Comparison of ENCODE assay signal across 8 mouse cellular contexts in the genomic region with DNA sequence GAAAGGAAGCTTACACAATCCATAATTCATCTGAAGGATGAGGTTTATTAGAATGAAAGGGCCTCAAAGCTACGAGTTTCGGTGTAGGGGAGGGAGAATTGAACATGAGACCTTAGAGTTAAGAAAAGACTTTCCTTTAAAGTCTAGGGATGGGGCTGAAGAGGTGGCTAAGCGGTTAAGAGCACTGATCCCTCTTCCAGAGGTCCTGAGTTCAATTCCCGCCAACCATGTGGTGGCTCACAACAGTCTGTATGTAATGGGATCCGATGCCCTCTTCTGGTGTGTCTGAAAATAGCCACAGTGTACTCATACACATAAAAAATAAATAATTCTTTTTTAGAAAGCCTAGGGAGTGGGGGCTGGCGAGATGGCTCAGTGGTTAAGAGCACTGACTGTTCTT. TPM values are rescaled to one million over a fixed set of nuclear protein-coding genes. Genes with fewer than 3 reads are reported as not detected.
A peak's percentile ranks its signal among the peaks of the same experiment; 100 is the strongest.
DNase-seq lines count a peak whose midpoint lies in the region; ATAC-seq lines count a peak whose summit lies in the region.

No protein-coding gene starts in this region.

- H3K4me1 ChIP-seq in hindbrain, embryonic 10.5 days (replicated peaks), result peaks cover 35% of the 10 kb centered on the region
- H3K4me1 ChIP-seq in midbrain, embryonic 12.5 days, result peaks cover 9% of the 10 kb centered on the region

- H3K27ac ChIP-seq in hindbrain, embryonic 10.5 days, result peak overlapping the region; percentile 97
- H3K27ac ChIP-seq in midbrain, embryonic 12.5 days (replicated peaks), result peak overlapping the region; percentile 94

- peak; percentile 32 for DNase-seq in retina, embryonic 14.5 days (ENCODE audit: low spot score)
- no peak for DNase-seq in retina, postnatal 1 day
- peak; percentile 69 for DNase-seq in cerebellum, adult 9-10 months
- no peak for DNase-seq in hindbrain, embryonic 10.5 days (ENCODE audit: low spot score)
- no peak for DNase-seq in right cerebral cortex, postnatal 14 days
- no peak for DNase-seq in adrenal gland, adult 8-10 months
- DNase-seq in kidney, adult 9 months, result no peak

- H3K4me2 ChIP-seq in midbrain, embryonic 12.5 days (replicated peaks), result peak overlapping the region; percentile 79

- peak overlapping the region; percentile 80; the same call in 1 of the 2 replicates for H3K9ac ChIP-seq in midbrain, embryonic 12.5 days (replicated peaks)

- 52% methylated on average over 6 of the region's 6 CpGs for WGBS in hindbrain, embryonic 10.5 days
- WGBS in midbrain, embryonic 12.5 days, result 49% methylated on average over 6 of the region's 6 CpGs

- no peaks in the 10 kb centered on the region for H3K27me3 ChIP-seq in hindbrain, embryonic 10.5 days (ENCODE audit: insufficient read depth, poor library complexity, severe bottlenecking)
- 0 out of 2 replicates have a peak, but pooled peaks cover 10% of the 10 kb centered on the region for H3K27me3 ChIP-seq in midbrain, embryonic 12.5 days

- H3K4me3 ChIP-seq in hindbrain, embryonic 10.5 days, result peak overlapping the region; percentile 83
- peak overlapping the region; percentile 67 for H3K4me3 ChIP-seq in midbrain, embryonic 12.5 days

- H3K36me3 ChIP-seq in hindbrain, embryonic 10.5 days, result peaks cover 30% of the 10 kb centered on the region
- H3K36me3 ChIP-seq in midbrain, embryonic 12.5 days, result peaks cover 27% of the 10 kb centered on the region

- no peaks in the 10 kb centered on the region for H3K9me3 ChIP-seq in hindbrain, embryonic 10.5 days
- H3K9me3 ChIP-seq in midbrain, embryonic 12.5 days, result no peaks in the 10 kb centered on the region

- no peak for ATAC-seq in midbrain, embryonic 12.5 days (ENCODE audit: low FRiP score, low read depth)

RNA-seq across cellular contexts. Expression of gene Chkb, which starts 0.6 kb away (rescaled TPM):
- 50.9 and 64.1 TPM in 2 replicates for polyA plus RNA-seq in hindbrain, embryonic 10.5 days (2016; fragmentation: Nextera tagmentation; extraction: Ambion mirVana)
- 67.5 and 68.0 TPM in 2 replicates for polyA plus RNA-seq in midbrain, embryonic 12.5 days (2016; fragmentation: Nextera tagmentation; extraction: Ambion mirVana)
- 10 to 100 TPM; 47.0 to 76.2 (median 66.7) TPM for total RNA-seq in adrenal gland, adult 8-10 months (2022)

RNA-seq across cellular contexts. Expression of gene Gm44502, which starts 0.8 kb away (rescaled TPM):
- not detected in 2 replicates for polyA plus RNA-seq in hindbrain, embryonic 10.5 days (2016; fragmentation: Nextera tagmentation; extraction: Ambion mirVana)
- not detected in 2 replicates for polyA plus RNA-seq in midbrain, embryonic 12.5 days (2016; fragmentation: Nextera tagmentation; extraction: Ambion mirVana)
- total RNA-seq in adrenal gland, adult 8-10 months (2022), result 1 to 10 TPM in 2 of 4 experiments, not detected in 2; 1.2 to 1.5 TPM

RNA-seq across cellular contexts. Expression of gene C730034F03Rik, which starts 1.0 kb away (rescaled TPM):
- 3.8 and 6.5 TPM in 2 replicates for polyA plus RNA-seq in hindbrain, embryonic 10.5 days (2016; fragmentation: Nextera tagmentation; extraction: Ambion mirVana)
- polyA plus RNA-seq in midbrain, embryonic 12.5 days (2016; fragmentation: Nextera tagmentation; extraction: Ambion mirVana), result 5.7 and 7.0 TPM in 2 replicates
- 1 to 10 TPM; 1.1 to 2.3 (median 1.9) TPM for total RNA-seq in adrenal gland, adult 8-10 months (2022)

RNA-seq across cellular contexts. Expression of gene Cpt1b, which starts 4.7 kb away (rescaled TPM):
- 0.82 and 1.5 TPM in 2 replicates for polyA plus RNA-seq in hindbrain, embryonic 10.5 days (2016; fragmentation: Nextera tagmentation; extraction: Ambion mirVana)
- 0.90 and 1.1 TPM in 2 replicates for polyA plus RNA-seq in midbrain, embryonic 12.5 days (2016; fragmentation: Nextera tagmentation; extraction: Ambion mirVana)
- 10 to 100 TPM in 3 of 4 experiments, 1 to 10 TPM in 1; 6.3 to 68.6 (median 53.1) TPM for total RNA-seq in adrenal gland, adult 8-10 months (2022)

RNA-seq across cellular contexts. Expression of gene Syce3, which starts 20.0 kb away (rescaled TPM):
- polyA plus RNA-seq in hindbrain, embryonic 10.5 days (2016; fragmentation: Nextera tagmentation; extraction: Ambion mirVana), result not detected in 2 replicates
- polyA plus RNA-seq in midbrain, embryonic 12.5 days (2016; fragmentation: Nextera tagmentation; extraction: Ambion mirVana), result not detected in 2 replicates
- not detected for total RNA-seq in adrenal gland, adult 8-10 months (2022)

Comparison
In these comparisons a context has a peak if more than half of its experiments do, and no peak if none do; other contexts are left out.
1. DNase-seq: peak in retina, embryonic 14.5 days (single experiment) and cerebellum, adult 9-10 months (single experiment); none in retina, postnatal 1 day (single experiment), hindbrain, embryonic 10.5 days (single experiment), right cerebral cortex, postnatal 14 days (single experiment), adrenal gland, adult 8-10 months (single experiment) and kidney, adult 9 months (single experiment).